Mouse (Mus musculus) layer of hippocampus, postnatal 14 days (tissue): Measurements from ENCODE around the gene Cblc. TPM values are rescaled to one million over a fixed set of nuclear protein-coding genes. Genes with fewer than 3 reads are reported as not detected.
A peak's percentile ranks its signal among the peaks of the same experiment; 100 is the strongest.
"Not testable (repeated sequence)": the region's sequence is repeated elsewhere in the genome, so short reads cannot be mapped to it uniquely, and the experiment has no call there.

Source experiments
- DNase-seq, 2 experiments: peaks; one replicate each; pipeline ENCODE4 v3.0.0; 2021 to 2022; ENCODE audit warnings: low spot score in 2 of 2, mixed read lengths in 1 of 2
- total RNA-seq, 2 experiments: library from RNA; stranded (reverse); gene quantifications; 2 replicates each; pipeline ENCODE4 v1.2.3; 2021

Gene Cblc
- total RNA-seq, 2 experiments from 2014 or later: not detected

- DNase-seq: no peak
Observed at GRCm38 (mm10) chr7:19820347-19821048, 23.9 kb upstream of the Cblc start.

DNA sequence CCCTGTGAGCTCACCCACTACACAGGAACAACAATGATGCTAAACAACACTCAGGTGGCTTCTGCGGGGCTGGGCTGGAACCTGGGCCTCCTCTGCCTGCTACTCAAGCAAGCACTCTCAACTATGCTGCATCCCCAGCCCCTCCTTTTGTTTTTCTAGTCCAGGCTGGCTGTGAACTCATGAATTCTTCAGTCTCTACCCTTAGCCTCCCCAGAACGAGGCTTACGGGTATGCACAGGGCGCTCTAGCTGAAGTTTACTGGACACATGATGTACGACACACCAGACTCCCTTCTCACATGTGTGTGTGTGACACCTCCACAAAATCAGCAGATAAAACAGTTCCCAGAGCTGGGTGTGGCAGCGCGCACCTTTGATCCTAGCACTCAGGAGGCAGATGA, 22.3 kb upstream of the Cblc start:
- DNase-seq: no peak

DNA sequence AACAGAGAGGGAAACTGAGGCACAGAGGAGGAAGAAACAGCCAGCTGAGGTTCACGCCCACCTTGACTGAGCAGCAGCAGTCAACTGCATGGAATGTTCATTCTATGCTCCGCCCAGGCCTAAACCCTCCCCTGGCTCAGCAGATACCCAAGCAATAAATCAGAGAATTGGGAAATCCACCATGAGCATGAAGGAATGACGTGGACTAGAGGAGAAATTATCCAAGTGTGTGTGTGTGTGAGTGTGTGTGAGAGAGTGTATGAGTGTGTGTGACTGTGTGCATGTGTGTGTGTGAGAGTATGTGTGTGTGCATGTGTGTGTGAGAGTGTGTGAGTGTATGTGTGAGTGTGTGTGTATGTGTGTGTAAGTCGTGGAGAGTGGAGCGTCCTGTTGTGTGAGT, 21.8 kb upstream of the Cblc start:
- no peak for DNase-seq

DNA sequence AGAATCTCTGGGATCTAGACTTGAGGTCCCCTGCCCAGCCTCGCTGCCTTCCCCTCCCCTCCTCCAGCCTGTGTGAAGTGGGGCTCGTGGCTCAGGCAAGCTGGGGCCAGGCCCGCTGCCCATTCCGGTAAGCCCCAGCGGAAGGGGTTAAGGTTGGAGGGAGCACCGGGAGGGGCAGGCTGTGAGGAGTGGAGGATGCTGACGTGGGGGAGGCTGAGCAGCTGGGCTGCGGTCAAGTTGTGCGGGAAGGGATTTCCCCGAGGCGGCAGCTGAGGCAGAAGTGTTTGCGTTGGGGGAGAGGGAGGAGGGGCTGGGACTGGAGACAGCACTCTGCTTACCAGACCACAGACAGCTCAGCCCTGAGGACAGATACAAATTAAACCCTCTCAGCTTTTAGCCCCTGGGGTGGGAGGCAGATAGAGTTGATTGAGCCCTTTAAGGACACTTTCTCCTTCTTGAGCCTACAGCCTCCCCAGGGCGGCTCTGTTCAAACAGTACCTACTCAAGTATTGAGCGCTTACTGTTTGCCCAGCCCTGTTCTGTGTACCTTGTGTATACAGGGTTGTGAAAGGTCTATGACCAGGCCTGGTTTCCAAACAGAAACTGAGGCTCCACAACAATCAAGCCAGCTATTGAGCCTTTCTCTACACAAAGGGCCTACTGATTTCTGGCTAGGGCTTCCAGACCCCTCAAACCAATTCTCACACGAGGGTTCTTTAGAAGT, 20.9 kb upstream of the Cblc start:
- peak in 1 of 2 experiments; percentile 13 for DNase-seq

DNA sequence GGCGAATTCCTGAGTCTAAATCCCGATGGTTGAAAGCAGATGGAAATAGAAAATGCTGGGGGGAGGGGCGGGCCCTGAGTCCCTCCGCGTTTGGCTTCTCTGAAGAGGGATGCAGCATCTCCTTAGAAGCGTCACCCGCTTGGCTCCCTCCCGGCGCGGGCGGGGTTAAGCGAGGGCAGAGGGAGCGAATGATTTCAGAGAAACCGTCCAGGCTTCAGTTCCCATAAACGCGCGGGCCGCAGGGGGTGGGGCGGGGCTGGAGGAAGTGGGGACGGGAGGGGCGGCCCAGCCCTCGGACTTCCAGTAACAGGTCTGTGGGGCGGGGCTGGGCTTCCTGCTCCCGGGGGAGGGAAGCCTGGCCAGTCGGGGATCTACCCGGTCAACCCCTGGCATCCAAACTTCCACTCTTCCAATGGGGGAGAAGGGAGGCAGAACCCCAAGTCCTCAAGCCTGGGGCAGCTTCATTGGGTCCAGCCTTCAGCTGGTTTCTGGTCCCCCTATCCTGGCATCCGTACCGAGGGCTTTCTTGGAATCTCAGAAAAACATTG, 19.7 kb upstream of the Cblc start:
- peak in 1 of 2 experiments; percentile 28 for DNase-seq

- DNase-seq: no peak
Observed at GRCm38 (mm10) chr7:19815296-19816223, 19.0 kb upstream of the Cblc start.

- no peak for DNase-seq
Observed at GRCm38 (mm10) chr7:19813579-19814122, 17.0 kb upstream of the Cblc start.

DNA sequence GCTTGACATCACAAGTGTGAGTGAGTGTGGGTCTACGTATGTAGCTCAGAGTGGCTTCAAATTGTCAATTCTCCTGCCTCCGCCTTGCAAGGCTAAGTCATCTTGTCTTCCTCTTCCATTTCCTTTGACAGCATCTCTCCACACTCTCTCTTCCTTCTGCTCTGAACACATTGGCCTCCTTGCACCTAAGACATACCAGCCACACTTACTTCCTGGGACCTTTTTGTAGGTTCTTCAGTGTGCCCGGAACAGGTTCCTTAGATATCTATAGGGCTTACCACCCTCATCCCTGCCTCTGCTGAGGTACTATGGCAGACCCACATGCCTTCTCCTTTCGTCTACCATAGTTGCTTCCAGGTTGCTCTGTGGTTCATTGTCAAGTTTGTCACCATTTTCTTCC, 16.6 kb upstream of the Cblc start:
- DNase-seq: no peak

- no peak for DNase-seq
Observed at GRCm38 (mm10) chr7:19811114-19811513, 14.5 kb upstream of the Cblc start.

GRCm38 (mm10) chr7:19809369-19809768, 12.8 kb upstream of the Cblc start:
- no peak for DNase-seq

DNA sequence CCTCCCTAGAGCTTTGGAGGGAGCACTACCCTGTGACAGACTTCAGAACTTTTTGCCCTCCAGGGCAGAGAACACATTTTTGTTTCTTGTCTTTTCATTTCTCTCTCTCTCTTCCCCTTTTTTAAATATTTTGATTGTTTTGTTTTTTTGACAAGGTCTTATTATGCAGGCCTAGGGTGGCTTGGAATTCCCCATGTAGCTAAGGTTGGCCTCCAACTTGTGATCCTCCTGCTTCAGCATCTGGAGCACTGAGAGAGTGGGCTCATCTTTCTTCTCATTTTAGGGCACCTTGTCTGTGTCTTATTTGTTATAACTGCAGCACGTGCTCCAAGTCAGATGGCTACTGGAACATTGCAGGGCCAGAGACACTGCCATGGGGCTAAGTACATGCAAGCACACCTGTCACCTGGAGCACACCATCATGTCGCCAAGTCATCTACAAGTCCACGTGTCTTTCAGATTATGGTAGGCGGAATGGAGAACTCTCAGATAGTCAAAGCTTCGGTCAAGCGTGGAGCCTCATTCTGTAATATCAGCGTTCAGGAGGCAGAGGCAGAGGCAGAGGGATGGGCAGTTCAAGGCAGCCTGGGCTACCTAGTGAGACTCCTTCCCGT, 9.9 kb upstream of the Cblc start:
- DNase-seq: no peak

- peak; percentile 56 to 76 for DNase-seq
Observed at GRCm38 (mm10) chr7:19802995-19803394, 6.4 kb upstream of the Cblc start.

DNA sequence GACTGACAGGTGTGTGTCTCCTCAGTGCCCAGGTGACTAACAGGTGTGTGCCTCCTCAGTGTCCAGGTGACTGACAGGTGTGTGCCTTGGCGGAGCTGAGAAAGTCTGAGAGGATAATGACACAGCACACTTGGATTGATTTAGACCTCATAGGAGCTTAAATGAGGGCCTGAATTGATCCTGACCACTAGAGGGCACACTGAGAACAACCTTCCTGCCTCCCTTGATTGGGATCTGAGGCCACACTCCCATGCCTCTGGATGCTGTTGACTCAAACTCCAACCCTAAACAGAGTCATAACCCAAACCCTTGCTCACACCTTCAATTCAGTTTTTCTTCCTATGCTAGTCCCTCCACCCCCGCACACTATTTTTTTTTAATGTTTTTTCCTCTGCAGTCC, 4.2 kb upstream of the Cblc start:
- DNase-seq: peak in 1 of 2 experiments; percentile 22

GRCm38 (mm10) chr7:19796254-19796653, 355 bp downstream of the Cblc start:
- no peak for DNase-seq

GRCm38 (mm10) chr7:19795236-19795635, 1.4 kb downstream of the Cblc start:
- no peak for DNase-seq

DNA sequence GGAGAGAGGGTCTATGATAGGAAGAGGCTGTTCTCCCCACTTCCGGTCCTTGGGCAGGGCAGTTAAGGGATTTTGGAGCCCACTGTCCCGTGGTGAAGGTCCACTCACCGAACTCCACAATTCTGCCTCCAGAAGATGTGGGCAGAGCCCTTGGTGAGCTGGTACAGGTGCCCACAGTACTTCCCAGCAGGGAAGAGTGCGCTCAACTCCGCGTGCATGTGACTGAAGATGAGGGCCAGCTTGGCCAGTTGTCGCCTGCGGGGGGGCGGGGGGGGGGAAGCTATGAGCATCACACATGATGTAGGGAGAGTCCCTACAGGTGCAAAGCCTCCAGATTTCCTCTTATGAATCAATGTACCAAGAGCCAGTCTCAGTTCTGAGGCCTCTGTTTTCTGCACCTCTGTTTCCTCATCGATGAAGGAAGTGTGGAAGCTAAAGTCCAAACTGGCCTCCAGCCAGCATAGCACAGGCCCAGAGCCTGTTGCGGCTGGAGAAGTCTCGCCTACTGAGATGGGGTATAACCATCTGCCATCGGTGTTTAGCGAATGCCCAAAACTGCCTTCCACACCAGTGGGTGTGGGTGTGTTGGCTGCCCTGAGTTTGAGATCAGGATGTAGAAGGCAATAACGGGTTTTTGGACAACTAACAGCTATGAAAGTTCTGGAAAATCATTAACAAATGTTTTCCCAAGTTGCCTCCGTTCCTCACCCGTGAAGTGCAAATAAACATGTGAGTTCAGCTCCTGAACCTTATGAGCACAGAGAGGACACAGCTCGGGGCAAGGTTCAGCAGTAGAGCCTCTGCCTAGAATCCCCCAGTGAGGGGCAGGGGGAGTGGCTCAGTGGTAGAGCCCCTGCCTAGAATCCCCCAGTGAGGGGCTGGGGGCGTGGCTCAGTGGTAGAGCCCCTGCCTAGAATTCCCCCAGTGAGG, 3.6 kb downstream of the Cblc start:
- no peak for DNase-seq

DNA sequence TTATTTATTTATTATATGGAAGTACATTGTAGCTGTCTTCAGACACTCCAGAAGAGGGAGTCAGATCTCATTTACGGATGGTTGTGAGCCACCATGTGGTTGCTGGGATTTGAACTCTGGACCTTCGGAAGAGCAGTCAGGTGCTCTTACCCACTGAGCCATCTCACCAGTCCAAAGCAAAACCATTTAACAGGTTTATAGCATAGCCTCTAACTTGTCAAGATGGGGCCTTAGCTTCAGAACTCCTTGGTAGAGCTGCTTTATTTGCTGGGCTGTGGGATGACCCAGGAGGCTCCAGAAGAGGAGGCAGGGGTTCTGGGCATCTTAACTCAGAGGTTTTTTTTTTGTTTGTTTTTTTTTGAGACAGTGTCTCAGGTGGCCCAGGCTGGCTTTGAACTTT, 5.1 kb downstream of the Cblc start:
- DNase-seq: not testable (repeated sequence)

DNA sequence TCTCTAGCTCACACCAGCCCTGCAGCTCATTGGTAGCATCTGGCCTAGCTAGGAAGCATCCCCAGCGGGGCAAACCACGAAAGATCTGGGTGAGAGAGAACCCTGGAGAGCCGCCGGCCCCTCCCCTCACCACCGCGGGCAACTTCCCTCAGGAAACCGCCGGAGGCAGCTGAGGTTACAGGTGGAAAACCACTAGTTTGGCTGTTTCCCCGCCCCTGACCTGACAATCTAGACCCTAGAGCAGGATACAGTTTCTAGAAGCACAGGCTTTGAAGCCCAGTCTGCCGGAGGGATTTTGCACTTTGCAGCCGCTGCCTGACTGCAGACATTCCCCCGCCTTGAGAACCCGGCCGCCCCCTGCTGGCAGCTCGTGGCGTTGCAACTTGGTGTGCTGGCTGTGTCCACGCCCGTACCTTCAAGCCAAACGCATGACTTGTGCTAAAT, 6.7 kb downstream of the Cblc start:
- DNase-seq: peak; percentile 81 to 83

DNA sequence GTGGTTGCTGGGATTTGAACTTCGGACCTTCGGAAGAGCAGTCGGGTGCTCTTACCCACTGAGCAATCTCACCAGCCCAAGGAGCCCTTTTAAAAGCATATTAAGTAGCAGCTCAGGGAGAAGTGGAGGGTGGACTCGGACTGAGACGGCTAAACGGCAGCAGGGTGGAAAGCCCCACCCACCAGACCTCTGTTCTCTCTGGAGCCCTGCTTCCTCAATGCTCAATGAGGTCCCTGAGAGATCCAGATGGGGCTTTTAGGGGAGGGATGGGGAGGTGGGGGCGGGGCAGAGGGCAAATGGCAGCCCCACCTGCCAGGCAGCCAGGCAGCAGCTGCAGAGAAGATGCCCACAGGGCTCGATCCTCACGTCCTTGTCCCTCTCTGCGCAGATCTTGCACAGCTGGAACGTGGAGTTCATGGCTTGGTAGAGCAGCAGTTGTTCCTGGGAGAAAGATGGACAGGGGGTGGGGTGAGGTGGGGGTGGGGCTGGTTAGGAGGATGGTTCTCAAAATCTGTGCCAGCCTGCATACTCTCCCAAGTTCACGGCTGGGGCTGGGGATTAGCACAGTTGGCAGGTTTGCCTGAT, 10.6 kb downstream of the Cblc start:
- DNase-seq: no peak
